Mouse (Mus musculus): ENCODE results near the gene Igdcc3.

Gene Igdcc3

DNA sequence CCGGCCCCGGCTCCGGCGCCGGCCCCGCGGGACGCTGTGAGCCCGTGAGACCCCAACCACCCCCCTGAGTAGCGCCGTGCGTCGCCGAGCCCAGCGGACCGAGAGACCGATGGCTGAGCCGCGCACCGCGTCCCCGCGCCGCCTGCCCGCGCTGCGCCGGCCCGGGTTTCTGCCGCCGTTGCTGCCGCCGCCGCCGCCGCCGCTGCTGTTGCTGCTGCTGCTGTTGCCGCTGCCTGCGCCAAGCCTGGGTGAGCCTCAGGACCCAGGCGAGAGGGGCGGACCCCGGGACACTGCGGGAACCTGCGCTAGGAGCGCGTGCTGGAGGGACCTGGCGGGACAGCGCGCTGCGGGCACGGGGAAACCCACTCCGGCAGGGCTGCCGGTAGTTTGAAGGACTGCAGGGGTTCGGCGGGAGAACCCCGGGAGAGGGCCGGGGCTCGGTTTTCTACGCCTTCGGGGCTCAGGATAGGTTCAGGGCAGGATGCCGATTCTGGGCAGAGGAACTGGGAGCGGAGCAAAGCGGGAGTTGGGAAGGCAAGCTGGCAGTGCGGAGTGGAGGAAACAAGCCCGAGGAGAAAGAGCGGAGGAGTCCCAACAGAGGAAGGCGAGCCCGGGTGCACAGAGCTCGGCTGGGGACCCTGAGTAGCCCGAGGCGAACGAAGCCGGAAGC lies 452 bp downstream of the Igdcc3 start:
- DNase-seq (ENCODE audit: low read depth): no peak

DNA sequence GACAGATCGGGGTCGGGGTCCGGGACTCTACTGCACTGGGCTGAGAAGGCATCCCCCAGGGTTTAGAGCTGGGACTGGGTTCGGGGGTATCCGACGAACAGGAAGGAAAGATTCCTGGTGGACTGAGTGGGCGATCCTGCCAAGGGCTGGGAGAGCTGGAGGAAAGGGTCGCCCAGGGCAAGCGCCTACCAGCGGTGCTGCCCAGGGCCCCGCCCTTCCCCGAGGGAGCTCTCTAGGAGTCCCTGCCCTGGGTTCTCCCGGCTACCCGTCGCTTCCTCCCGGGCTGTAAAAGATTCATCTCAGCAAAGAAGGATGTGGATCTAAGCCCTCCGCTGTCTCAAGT lies 958 bp downstream of the Igdcc3 start:
- DNase-seq (ENCODE audit: low read depth): no peak

DNA sequence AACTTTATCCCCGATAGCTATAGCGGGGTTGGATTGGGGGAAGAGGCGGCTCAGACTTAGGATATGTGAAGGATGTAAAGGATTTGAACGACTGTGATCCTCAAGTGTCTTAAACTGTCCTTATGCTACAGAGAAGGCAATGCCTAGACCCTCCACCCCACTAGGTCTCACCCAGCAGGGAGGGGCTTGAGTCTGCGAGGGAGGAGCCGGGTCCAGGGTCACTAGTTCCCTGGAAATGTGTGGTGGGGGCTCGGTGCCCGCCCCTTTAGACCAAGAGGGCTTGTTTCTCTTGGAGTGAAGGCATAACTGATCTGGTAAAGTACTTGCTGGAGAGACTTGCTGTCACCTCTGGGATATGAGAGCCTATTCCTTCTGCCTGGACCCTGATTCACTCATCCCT lies 1.4 kb downstream of the Igdcc3 start:
- no peak for DNase-seq (ENCODE audit: low read depth)

DNA sequence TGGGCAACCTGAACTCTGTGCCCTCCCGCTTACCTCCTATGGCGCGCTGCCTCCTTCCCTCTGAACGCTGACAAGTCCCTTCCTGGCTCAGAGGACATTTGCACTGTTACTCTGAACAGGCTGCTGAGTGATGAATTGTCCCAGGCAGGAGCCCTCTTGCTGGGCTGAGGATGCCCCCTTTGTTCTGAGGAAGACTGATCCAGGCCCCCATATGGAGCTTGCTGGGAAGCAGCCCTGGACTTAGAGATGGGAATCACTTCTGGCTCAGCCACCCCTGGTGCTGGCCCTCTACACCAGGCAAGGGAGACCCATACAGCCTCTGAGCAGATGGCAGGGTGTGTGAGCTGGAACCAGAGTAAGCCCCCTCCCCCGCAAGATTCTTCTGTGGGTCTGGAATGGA lies 5.0 kb downstream of the Igdcc3 start:
- no peak for DNase-seq (ENCODE audit: low read depth)

DNA sequence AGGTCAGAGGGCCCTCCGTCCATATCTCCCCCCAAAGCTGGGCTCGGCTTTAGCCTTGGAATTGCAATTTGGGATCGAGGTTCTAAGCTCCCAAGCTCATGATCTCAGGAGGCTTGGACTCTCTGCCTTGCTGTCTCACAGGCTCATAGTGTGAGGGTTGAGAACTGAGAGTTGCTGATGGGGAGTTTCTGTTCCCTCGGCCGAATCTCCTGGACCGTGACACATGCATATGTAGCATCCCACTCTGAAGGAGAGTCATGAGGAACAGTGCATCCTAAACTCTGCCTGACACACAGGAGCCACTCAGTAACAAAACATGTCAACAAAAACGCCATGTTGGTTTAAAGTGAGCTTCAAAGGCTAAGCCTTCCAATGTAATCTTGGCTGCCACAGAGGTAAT lies 7.5 kb downstream of the Igdcc3 start:
- no peak for DNase-seq (ENCODE audit: low read depth)

DNA sequence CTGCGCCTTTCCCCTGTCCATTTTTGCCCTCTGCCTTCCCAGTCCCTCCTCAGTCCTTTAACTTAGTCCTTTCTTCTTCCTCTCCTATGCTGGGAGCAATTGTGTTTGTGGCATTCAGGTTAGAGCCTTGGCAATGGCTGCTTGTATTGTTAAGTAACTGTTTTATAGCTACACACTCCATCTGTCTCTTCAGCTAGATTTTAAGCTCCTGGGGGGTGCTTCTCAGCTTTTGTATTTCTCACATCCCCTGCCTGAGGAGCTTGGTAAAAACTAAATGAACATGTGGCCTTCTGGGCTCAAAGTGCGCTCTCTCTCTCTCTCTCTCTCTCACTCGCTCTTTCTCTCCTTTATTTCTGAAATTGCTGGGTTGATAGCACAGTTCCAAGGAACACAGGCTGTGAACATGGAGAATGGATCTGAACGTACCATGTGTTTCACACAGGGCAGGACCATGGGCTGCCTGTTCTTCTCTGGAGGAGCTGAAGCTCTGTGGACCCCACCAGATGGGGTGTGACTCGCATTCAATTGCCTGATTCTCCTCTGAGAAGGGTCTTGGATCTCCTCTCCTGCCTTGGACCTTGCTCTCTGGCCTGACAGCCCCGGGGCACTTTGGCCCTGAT lies 11.8 kb downstream of the Igdcc3 start:
- no peak for DNase-seq (ENCODE audit: low read depth)

DNA sequence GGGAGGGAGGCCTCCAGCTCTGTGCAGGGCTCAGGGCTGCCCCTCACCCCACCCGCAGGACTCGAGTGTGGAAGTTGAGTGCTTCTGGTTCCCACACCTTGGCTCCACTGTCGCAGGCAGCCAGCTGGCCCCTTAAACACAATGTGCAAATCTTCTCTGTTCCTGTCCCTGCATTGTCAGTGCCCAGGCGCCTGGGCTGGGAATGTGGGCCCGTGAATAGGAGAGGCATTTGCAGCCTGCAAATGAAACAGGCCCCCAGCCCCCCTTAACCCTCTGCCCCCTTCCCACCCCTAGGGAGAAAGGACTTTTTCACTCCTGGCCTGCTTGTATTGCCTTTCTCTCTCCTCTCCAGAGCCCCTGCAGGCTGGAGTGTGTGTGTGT lies 12.3 kb downstream of the Igdcc3 start:
- DNase-seq (ENCODE audit: low read depth): no peak

DNA sequence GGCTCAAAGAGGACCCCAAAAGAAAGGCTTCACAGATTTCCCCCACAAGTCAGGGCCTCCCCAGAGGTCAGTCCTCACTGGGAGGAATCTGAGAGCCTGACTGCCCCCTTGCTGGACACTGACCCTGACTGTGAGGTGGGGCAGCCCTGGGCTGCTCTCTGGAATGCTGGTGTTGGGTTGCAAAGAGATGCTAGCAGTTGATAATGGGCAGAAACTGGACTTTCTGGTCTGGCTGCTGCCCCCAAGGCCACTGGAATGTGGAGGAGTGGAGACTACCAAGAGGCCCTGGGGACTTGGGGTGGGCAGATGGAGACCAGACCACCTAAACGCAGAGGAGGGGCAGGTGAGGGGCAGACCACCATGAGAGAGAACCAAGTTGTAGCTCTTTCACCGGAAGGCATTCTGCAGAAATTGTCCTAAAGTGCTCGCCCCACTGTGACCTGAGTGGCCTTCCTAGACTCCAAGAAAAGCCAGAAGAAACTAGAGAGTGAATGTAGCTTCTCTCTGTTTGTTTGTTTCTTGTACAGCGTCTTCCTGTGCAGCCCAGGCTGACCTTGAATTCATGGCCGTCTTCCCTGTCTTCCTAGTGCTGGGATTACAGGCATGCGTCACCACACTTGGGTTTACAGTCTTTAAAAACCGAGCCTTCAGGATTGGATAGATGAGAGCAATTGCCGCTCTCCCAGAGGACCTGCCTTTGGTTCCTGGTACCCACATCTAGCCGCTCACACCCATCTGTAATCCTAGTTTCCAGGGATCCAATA lies 13.9 kb downstream of the Igdcc3 start:
- DNase-seq (ENCODE audit: low read depth): no peak

DNA sequence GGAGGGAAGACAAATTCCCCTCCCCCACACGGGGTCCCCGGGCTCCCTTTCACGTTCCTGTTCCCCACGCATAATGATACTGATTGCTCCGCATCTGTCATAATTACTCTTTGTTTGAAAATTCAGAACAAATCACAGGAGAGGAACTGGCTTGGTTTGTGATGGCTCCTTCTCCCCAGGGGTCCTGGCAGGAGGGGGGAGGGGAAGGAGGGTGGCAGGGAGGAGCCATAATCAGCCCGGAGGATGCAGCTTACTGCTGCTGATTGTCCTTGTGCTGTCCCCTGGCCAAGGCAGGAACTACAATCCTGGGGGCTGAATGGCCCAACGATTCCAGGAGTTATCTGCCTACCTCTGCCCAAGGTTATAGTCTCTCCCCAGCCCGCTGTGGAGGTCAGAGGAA lies 15.6 kb downstream of the Igdcc3 start:
- no peak for DNase-seq (ENCODE audit: low read depth)

DNA sequence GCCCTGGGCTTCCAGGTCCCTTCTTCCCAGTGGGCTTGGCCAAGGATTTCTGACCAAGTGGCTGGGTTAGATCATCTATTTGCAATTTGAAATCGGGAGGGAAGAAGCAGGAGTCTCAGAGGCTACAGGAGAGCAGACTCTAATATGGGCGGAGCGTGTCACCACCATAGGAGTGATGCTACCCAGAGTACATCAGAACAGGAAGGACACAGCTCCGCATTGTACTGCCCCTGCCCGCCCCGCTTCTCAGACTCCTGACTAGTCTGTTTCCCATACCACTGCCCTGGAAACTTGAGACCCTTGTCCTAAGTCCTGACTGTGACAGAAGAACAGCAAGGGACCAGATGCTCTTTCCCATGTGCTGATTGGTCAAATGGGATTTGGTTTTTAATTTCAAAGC lies 16.6 kb downstream of the Igdcc3 start:
- DNase-seq (ENCODE audit: low read depth): no peak

DNA sequence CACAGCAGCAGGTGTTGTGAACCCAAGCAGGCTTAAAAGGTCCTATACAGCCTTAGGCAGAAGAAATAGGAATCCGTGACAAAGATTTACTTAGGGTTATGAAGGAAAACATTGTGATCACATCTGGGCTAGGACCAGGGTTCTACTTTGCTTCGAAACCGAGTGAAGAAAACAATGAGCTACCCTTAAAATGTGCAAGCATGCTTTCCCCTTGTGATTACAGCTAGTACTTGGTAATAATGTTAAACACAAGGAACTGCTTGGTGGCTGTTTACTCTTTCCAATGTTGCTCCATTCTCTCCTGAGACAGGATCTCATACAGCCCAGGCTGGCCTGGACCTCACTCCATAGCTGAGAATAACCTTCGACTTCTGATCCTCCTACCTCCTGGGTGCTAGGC lies 20.2 kb downstream of the Igdcc3 start:
- DNase-seq (ENCODE audit: low read depth): no peak

DNA sequence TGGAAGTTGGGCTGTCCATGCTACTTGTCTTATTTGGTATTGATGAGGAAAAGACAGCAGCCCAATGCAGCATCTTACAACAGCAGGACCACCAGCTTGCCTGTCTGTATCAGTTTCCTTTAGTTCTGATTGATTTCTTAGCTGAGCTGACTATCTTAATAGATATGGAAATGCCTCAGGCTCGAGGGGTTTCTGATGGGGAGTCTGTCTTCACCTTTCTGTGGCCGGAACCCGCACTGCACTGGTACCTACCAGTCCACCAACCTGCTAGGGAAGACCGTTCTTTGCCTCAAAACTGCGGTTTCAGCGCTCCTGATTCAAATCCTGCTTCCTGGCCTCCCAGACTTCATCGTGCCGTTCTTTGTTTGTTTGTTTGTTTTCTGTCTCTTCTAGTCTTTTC lies 20.9 kb downstream of the Igdcc3 start:
- DNase-seq (ENCODE audit: low read depth): no peak

DNA sequence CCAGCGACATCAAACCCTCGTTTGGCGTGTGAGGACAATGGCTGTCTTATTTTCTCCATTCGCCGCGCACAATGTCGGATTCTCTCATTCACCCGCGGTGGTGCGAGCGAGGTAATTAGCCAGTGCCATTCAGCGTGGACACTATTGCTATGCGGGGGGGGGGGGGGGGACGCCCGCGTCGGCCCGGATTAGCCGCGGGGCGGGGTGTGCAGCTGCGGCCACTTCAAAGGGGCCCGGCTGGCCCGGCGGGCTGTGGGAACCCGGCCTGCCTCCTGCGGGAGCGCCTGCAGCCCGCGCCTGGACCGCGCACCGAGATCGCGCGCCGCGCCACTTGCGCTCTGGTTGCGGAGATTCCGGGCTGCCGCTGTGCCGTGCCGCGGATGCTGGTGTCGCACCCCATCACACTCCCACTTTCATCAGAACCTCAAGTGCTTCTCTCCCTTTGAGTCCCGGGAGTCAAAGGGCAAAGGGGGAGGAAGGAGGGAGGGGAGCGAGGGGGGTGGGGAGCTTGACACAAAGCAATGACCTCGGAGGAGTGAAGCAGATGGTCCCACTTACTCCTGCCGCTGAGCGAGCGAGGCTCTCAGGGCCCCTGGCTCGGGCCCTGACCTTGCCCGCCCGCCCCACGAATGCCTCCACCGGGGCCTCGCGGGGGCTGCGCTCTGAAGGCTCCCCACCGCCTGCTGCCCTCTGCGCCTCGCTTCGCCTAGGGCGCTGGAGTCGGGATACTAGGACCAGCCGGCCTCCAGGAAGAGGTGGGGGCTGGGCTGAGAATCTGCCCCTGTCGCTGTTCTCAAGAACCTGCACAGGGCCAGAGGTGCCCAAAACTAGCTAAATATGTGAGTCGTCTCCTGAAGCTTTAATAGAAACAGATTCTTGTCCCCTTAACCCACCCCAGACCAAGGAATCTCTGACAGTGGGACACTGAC lies 22.0 kb downstream of the Igdcc3 start:
- DNase-seq (ENCODE audit: low read depth): no peak

DNA sequence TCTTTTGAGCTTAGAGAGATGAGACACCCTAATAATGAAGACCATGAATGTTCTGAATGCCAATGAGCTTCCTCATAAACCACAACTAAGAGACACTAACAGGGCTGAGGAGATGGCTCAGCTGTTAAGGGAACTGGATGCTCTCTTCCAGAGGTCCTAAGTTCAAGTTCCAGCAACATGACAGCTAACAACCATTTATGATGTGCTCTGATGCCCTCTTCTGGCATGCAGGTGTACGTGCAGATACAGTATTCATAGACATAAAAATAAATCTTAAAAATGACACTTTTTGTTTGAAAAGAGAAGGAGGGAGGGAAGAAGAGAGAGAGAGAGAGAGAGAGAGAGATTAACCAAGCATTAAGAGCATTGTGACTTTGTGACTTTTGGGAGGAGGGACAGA lies 23.9 kb downstream of the Igdcc3 start:
- peak; percentile 17 for DNase-seq (ENCODE audit: low read depth)

DNA sequence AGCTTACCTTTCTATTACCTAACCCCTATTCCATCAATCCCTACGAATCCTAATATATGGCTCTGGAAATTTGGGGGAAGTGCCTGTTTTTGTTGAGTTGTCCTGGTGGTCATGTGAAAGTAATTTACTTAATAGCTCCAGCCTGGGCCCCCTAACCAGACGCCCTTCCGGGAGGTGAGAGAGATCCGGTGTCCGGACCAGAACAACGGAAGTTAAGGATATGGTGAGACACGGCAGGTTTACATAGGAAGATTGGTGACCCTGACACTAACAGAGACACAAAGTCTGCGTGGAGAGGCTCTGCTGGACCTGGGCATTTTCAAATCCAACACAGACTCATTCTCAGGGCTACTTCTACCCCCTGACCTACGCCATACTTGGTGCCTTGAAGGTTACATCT lies 25.4 kb downstream of the Igdcc3 start:
- DNase-seq (ENCODE audit: low read depth): no peak

DNA sequence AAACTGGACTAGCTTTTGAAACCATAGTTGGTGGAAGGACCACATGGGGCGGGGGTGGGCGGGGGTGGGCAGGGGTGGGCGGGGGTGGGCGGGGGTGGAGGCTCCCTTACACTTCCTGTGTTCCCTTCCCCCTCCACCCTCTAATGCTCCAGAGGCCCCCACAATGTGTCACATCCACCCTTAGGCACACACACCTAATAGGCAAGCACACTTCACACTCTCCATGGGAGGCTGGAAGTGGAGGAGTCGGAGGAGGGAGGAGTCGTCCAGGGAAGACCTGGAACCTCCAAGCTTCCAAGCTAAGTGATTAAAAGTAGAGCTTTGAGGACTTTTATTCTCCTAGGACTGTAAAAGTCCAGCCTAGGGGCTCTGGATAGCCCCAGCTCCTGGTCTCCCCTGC lies 27.5 kb downstream of the Igdcc3 start:
- DNase-seq (ENCODE audit: low read depth): no peak

DNA sequence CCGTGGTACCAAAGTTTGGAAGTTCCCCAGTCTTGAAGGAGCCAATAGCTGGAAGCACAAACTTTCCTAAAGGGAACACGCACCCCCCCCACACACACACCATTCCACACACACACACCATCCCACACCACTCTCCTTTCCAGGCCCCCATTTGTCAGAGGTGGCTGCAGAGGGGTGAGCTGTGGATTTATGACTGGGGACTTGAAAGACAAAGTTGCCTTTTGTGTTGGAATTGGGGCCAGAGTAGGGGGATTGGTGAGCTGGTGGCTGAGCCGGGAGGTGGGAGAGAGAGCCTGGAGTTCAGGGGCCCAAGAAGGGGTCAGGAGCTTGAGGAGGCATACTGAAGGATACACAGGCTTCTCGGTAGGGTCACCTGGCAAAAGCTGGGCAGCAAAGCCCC lies 28.0 kb downstream of the Igdcc3 start:
- DNase-seq (ENCODE audit: low read depth): no peak

DNA sequence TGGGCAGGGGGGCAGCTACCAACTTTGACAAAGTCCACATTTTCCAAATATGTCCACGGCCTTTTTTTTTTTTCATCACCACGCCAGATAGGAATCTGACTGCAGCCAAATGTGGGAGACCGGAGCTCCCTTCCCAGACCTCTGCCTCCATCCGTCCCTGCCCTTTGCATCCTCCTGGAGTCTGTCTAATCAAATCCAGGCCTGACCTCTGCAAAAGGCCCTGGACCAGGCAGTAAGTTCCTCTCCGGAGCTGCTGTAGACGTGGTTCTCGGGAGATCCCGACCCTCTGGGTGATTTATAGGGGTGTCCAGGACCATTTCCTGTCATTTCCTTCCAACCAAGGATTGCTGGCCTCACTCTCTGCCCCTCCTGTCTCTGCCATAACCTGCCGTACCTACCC lies 31.7 kb downstream of the Igdcc3 start:
- DNase-seq (ENCODE audit: low read depth): no peak

DNA sequence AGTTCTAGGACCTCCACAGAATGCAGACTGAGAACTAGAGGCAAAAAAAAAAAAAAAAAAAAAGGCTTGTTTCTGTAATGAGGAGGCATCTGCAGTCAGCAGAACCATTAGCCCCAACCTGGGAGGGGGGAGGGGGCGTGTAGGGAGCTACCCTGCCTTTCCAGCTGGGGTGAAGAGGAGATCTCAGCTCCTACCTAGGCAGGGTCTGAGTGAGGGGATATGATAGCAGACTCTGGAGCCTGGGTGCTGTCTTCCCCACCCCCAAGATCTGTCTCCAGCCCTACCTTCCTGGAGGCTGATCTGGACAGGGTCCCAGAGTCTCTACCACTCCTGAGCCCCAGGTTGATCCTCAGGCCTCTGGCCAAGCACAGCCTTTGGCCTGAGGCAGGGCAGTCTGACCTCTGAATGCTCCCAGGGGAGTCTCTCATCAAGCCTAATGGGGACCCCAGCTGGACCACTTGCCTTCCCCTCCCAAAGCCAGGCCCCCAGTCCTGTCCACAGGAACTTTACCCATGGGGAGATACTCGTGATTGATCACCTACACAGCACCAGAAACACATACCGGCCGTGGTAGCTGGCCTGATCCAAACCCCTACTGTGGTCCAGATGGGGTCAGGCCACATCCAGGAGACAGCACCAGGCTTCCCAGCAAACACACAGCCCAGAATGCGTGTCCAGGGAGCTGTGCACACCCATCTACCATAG lies 34.4 kb downstream of the Igdcc3 start:
- DNase-seq (ENCODE audit: low read depth): no peak

DNA sequence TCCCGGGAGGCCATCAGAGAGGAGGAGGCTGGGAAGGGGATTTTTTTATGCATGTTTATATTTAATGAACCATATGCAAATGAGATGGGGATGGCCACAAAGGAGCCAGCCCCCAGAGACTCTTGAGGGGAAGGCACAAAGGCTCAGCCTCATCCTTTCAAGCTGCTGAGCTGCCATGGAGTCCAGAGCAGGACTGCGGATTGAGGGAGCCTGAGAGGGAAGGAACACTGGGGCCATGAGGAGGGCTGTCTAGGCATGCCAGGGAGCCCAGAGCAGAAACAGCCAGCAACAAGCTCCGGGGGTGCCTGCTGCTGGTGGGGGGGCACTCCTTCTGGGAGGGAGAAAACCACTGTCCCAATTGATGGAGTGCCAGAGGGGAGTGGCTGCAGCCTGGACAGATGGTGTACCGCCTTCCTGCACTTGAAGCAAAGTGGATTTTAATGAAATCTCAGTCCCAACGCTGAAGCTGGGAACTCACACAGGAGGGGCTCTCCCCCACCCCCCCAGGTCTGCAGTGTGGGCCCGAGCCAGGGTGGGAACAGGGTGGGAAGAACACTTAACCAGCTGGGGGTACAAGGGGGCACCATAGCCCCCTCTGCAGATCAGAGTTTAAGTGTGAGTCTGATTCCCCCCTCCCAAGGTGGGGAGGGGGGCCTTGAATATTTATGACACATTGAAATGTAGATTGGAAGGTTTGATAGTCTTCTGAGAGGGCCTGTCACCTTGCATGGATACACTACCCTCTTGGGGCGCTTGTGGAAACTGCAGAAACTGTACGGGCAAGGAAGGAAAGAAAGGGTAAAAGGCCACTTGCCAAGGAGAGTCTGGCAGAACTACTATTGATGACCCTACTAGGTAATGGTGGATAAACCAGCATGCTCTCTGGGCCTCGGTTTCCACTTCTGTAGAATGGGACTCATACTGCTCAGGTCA lies 35.2 kb downstream of the Igdcc3 start:
- no peak for DNase-seq (ENCODE audit: low read depth)

DNA sequence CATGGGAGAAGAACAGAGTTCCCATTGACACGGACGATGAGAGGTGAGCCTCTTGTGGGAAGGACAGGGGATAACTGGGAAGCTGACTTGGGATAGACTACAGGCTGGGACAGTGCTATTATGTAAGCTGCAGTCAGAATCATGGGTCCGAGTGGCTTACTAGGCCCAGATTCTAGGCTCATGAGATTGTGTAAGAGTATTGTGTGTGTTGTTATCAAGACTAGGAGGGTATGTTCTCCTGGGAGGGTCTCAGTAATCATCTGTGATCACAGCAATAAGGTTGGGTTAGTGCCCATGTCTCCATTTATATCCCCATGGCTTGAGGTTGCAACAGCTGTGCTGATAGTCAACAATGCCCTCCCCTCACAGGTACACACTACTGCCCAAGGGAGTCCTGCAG lies 36.5 kb downstream of the Igdcc3 start:
- no peak for DNase-seq (ENCODE audit: low read depth)

All from c-Kit-positive CD71-positive TER-119-negative erythroid progenitor cells, embryonic 14.5 days (primary cell).